Mouse (Mus musculus): ENCODE results near the gene Cep83. TPM values are rescaled to one million over a fixed set of nuclear protein-coding genes. Genes with fewer than 3 reads are reported as not detected.

The Cep83 gene
- total RNA-seq, 2 experiments from 2014 or later: 16.0 to 17.5 TPM

- intact Hi-C loops (cut with DNase I): no loop called here
- DNase-seq: no peak
Measured at GRCm38 (mm10) chr10:94823971-94824760, 135.7 kb downstream of the Cep83 start.

- intact Hi-C loops (cut with DNase I): no loop called here
- no peak for DNase-seq
Measured at GRCm38 (mm10) chr10:94825951-94826350, 137.5 kb downstream of the Cep83 start.

GRCm38 (mm10) chr10:94826436-94826835 is 138.0 kb downstream of the Cep83 start:
- no peak for DNase-seq
- intact Hi-C loops (cut with DNase I): no loop called here

- intact Hi-C loops (cut with DNase I): no loop called here
- no peak for DNase-seq
Measured at GRCm38 (mm10) chr10:94827325-94827724, 138.9 kb downstream of the Cep83 start.

GRCm38 (mm10) chr10:94827890-94828733 is 139.7 kb downstream of the Cep83 start:
- intact Hi-C loops (cut with DNase I): no loop called here

GRCm38 (mm10) chr10:94828734-94829230 is 140.3 kb downstream of the Cep83 start:
- no peak for DNase-seq
- intact Hi-C loops (cut with DNase I): no loop called here

More at GRCm38 (mm10) chr10:94827890-94828733, 139.7 kb downstream of the Cep83 start:
- DNase-seq: no peak

GRCm38 (mm10) chr10:94829407-94829806 is 141.0 kb downstream of the Cep83 start:
- peak; percentile 72 to 76 for DNase-seq
- intact Hi-C loops (cut with DNase I): no loop called here

- DNase-seq: no peak
- intact Hi-C loops (cut with DNase I): no loop called here
Measured at GRCm38 (mm10) chr10:94835874-94836273, 147.4 kb downstream of the Cep83 start.
